Mouse (Mus musculus) lung, adult 2 months (tissue): ENCODE measurements around the gene Tmem189.

Experiments used
- CTCF ChIP-seq: fragments of 200-500 bp; IDR thresholded peaks from 2 replicates; pipeline ENCODE4 v1.5.1; 2011; ENCODE audit warnings: mild to moderate bottlenecking, low read length, control low read depth; ENCODE audit not compliant: insufficient read depth
- POLR2A ChIP-seq: fragments of 200-500 bp; IDR thresholded peaks from 2 replicates; pipeline ENCODE4 v1.6.1; 2011; ENCODE audit warnings: low read depth, mild to moderate bottlenecking, control low read depth, low read length, borderline replicate concordance; ENCODE audit errors: extremely low read depth

DNA sequence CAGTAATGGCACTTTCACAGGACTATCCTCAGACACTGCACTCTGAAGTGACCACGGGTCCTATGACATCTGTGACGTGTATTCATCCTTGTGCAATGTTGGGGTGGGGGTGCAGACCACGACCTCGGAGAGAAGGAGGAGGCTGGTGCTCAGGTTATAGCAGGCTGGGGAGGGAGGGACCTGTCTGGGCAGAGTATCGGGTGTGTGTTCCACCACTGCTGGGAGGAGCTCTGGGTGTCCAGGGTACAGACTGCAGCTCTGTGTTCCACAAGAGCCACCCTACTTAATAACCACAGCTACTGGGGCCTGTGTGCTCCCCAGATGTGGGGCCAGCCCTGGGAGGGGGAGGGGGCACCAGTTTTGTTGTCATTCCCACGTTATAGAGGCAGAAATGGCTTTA is 20.3 kb upstream of the Tmem189 start:
- no peak for TF ChIP-seq POLR2A
- no peak for TF ChIP-seq CTCF
